Mouse (Mus musculus) brown adipose tissue, adult 24 weeks (tissue): ENCODE measurements around the gene Paqr8. TPM values are rescaled to one million over a fixed set of nuclear protein-coding genes. Genes with fewer than 3 reads are reported as not detected.

Source experiments
- H3K27ac ChIP-seq: fragments of 200-500 bp; replicated peaks from 2 replicates; pipeline ENCODE4 v1.5.1; 2012; ENCODE audit warnings: low read depth, mild to moderate bottlenecking, low read length
- H3K4me1 ChIP-seq: fragments of 200-500 bp; 2 replicates; pipeline ENCODE4 v1.6.1; 2012; ENCODE audit warnings: low read length, mixed read lengths; ENCODE audit not compliant: control insufficient read depth, insufficient read depth, insufficient read length
- H3K4me3 ChIP-seq: fragments of 200-500 bp; 2 replicates; pipeline ENCODE4 v1.5.1; 2012; ENCODE audit warnings: low read depth, mild to moderate bottlenecking, low read length, moderate library complexity; ENCODE audit not compliant: insufficient read depth
- polyA plus RNA-seq: library from polyadenylated mRNA; stranded (reverse); fragments of >200 nt; gene quantifications from 2 replicates; pipeline ENCODE4 v1.2.4, GENCODE M21; 2012; ENCODE audit not compliant: missing spikeins, insufficient read depth, insufficient read length

Paqr8 gene
- polyA plus RNA-seq, 1 experiment, result 0.67 TPM

DNA sequence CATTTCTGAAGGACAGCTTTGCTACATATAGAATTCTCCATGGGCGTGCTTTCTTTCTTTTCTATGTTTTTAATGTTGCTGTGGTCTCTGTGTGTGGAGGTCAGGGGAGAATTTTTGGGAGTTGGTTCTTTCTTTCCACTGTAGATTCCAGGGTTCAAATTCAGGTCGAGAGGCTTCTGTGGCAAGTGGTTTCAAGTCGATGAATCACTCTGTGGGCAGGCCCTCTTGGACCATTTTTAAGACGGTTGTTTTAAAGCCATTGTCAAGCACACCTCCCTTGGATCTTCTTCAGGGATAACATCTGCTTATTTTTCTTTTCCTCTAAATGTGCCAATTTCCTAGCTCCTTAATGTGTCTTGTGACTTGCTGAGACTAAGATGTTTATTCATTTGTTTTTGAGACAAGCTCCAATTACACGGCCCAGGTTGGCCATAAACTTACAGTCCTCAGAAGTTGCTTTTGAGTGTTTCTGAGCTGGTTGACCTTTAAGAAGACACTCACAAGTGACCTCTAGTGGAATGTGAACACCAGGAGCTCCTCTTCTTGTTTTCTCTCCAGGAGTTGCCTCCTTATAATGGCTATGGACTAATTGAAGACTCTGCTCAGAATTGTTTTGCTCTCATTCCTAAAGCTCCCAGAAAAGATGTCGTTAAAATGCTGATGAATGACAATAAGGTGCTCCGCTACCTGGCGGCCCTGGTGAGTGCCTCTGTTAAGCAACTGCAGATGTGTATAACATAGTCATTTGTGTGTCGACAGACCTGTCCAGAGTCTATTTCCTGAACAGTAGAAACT is 84.1 kb downstream of the Paqr8 start:
- no peaks in the 10 kb centered on the region for H3K4me1 ChIP-seq
- no peak overlapping the region for H3K4me3 ChIP-seq
- H3K27ac ChIP-seq, result no peak overlapping the region

DNA sequence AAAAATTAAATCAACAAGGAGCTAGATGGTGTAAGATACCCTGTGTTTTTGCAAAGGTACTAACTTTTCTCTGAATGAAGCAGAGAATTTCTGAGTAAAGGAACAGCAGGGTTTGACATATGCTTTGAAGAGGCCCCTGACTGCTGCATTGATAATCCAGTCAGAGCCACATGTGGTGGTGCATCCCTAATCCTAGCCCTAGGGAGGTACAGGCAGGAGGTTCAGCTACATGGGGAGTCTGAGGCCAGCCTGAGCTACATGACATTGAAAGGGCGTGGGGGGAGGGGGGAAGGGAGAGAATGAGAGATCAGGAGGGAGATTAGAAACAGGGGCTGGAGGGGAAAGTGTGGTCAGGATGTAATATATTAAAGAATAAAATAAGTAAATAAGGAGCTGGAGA is 90.1 kb downstream of the Paqr8 start:
- Histone ChIP-seq H3K27ac (no peak overlapping the region), H3K4me3 (no peak overlapping the region), H3K4me1 (no peaks in the 10 kb centered on the region)

DNA sequence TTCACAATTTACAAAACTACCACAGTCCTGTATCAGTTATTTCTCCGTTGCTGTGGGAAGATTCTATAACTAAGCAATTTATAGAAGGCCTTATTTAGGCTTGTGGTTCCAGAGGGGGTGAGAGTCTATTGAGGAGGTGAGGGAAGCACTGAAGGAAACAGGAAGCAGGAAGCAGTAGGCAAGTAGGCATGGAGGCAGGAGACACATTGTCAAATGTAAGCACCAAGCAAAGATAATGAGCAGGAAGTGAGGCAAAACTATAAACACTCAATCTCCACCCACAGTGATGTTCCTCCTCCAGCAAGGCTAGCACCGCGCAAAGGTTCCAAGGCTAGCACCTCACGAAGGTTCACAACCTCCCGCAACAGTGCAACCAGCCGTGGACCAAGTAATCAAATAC is 91.4 kb downstream of the Paqr8 start:
- no peak overlapping the region for H3K27ac ChIP-seq
- H3K4me3 ChIP-seq, result no peak overlapping the region
- H3K4me1 ChIP-seq, result no peaks in the 10 kb centered on the region

DNA sequence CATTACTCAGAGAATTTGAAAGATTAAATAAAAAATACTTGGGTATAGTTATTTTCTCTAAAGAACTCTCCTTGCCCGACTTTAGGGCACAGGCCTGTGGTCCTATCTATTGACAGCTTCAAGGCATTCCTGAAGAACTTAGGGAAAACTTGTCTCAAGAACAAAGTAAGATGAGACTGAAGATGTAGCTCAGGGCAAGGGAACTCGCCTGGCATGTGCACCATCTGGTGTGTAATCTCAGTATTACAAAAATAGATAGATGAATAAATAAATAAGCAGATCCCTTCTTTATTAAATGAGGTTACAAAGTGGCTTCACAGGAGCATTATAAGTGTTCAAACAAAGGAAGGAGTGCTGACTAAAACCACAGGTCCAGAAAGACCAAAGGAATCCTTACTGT is 93.7 kb downstream of the Paqr8 start:
- Histone ChIP-seq H3K4me3 (no peak overlapping the region), H3K27ac (no peak overlapping the region), H3K4me1 (no peaks in the 10 kb centered on the region)

DNA sequence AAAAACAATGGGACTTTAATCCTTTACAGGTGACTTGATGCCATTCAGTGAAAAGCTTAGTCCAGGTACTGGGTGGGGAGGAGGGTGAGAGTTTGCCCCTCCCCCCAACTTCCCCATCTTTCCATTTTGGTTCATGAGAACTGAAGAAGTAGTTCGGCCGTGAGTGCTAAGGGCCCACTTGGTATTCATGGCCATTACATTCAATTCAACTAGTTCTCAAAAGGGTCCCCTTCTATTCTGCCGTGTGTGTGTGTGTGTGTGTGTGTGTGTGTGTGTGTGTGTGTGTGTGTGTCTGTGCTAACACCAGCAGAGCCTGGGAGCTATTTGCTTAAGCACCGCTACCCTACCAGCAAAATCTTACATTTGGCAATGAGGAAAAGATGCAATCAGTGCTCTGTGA is 94.2 kb downstream of the Paqr8 start:
- Histone ChIP-seq H3K4me3 (no peak overlapping the region), H3K4me1 (no peaks in the 10 kb centered on the region), H3K27ac (no peak overlapping the region)

DNA sequence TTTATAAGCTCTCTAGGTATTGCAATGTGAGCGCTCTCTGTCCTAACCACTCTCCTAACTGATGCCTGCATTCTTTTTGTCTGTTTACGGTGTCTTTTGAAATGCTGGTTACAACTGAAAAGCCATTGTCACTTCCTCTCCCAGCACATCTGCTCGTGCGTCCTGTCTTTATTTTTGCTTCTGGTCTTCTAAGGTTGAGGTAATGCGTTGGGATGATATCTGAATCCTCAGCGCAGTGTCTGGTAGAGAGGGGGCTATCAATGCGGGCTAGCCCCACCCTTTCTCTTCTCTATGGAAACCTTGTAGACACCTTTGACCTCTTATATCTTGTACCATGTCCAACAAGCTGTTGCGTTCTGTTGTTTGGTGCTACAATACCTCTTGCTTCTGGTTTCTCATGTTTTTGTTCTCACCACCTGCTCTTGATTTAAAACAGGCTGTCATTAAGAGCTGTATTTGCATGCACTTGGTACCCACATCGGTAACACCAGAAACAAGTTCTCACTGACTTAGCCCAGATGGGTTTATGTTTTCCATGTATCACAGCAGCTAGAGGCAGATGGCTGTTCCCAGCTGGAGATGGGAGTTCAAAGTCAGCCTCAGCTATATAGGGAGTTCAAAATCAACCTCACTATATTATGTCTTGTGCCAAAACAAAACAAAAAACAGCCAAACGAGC is 96.1 kb downstream of the Paqr8 start:
- Histone ChIP-seq H3K27ac (no peak overlapping the region), H3K4me1 (no peaks in the 10 kb centered on the region), H3K4me3 (no peak overlapping the region)

Other genes with a start within 250 kb of the Paqr8 start
- not detected in 2 replicates for gene Il17a, start 159.7 kb upstream of the Paqr8 start, polyA plus RNA-seq
- gene Il17f, start 100.0 kb upstream of the Paqr8 start, polyA plus RNA-seq, result not detected in 2 replicates
- gene Mcm3, start 70.3 kb upstream of the Paqr8 start, polyA plus RNA-seq, result 1.6 and 2.2 TPM in 2 replicates
- 0.99 TPM in 1 of 2 replicates, not detected in the other for gene Efhc1, start 61.0 kb downstream of the Paqr8 start, polyA plus RNA-seq
- 1.9 TPM in 2 replicates for gene Tram2, start 188.6 kb downstream of the Paqr8 start, polyA plus RNA-seq